Mouse (Mus musculus) adrenal gland, adult 8-10 months (tissue): Measurements from ENCODE around the gene Pdzk1. TPM values are rescaled to one million over a fixed set of nuclear protein-coding genes. Genes with fewer than 3 reads are reported as not detected.
A peak's percentile ranks its signal among the peaks of the same experiment; 100 is the strongest.

Experiments
- DNase-seq: peaks from one replicate; pipeline ENCODE4 v3.0.0; 2022
- total RNA-seq, 4 experiments: library from RNA; stranded (reverse); gene quantifications; 2 replicates each; pipeline ENCODE4 v1.2.4; 2022

The Pdzk1 gene
- total RNA-seq, 4 experiments from 2014 or later: 0.22 TPM; not detected in 3

GRCm38 (mm10) chr3:96902336-96902999 lies 73.4 kb downstream of the Pdzk1 start:
- DNase-seq: no peak

GRCm38 (mm10) chr3:96904393-96904792 lies 75.3 kb downstream of the Pdzk1 start, which contains the start of gene Gja5:
Gja5 (plus strand) TSS chr3:96904693.
- no peak for DNase-seq

GRCm38 (mm10) chr3:96904851-96905541 lies 75.9 kb downstream of the Pdzk1 start, which contains the start of gene Gpr89:
Gpr89 (minus strand) TSS chr3:96905346.
- peak; percentile 91 for DNase-seq

GRCm38 (mm10) chr3:96905592-96905991 lies 76.5 kb downstream of the Pdzk1 start:
- no peak for DNase-seq

Other genes starting within 250 kb of the Pdzk1 start
- 10 to 100 TPM; 35.7 to 54.5 (median 40.0) TPM for gene Polr3gl, start 235.1 kb upstream of the Pdzk1 start, total RNA-seq
- gene Ankrd34a, start 232.6 kb upstream of the Pdzk1 start, total RNA-seq: 1 to 10 TPM; 1.1 to 2.3 (median 1.7) TPM
- 10 to 100 TPM; 47.8 to 57.8 (median 54.5) TPM for gene Lix1l, start 228.1 kb upstream of the Pdzk1 start, total RNA-seq
- gene Rbm8a, start 199.4 kb upstream of the Pdzk1 start, total RNA-seq: 100 to 1,000 TPM in 1 of 4 experiments, 10 to 100 TPM in 3; 54.6 to 101 (median 71.7) TPM
- gene Pex11b, start 193.9 kb upstream of the Pdzk1 start, total RNA-seq: 10 to 100 TPM; 51.1 to 60.0 (median 56.2) TPM
- under 1 TPM; 0.32 to 0.80 (median 0.40) TPM for gene Gm42957, start 193.8 kb upstream of the Pdzk1 start, total RNA-seq
- gene Itga10, start 183.7 kb upstream of the Pdzk1 start, total RNA-seq: 1 to 10 TPM; 1.5 to 2.4 (median 1.8) TPM
- 1 to 10 TPM; 3.1 to 9.9 (median 5.0) TPM for gene Ankrd35, start 159.2 kb upstream of the Pdzk1 start, total RNA-seq
- 10 to 100 TPM; 27.3 to 38.0 (median 32.6) TPM for gene Pias3, start 132.9 kb upstream of the Pdzk1 start, total RNA-seq
- gene Nudt17, start 120.7 kb upstream of the Pdzk1 start, total RNA-seq: 1 to 10 TPM; 1.1 to 2.6 (median 1.6) TPM
- 10 to 100 TPM; 30.0 to 33.4 (median 31.1) TPM for gene Polr3c, start 101.7 kb upstream of the Pdzk1 start, total RNA-seq
- 10 to 100 TPM; 34.0 to 45.9 (median 39.5) TPM for gene Rnf115, start 101.6 kb upstream of the Pdzk1 start, total RNA-seq
- gene Cd160, start 67 bp downstream of the Pdzk1 start, total RNA-seq: under 1 TPM in 2 of 4 experiments, not detected in 2; 0.23 to 0.27 TPM
- 1 to 10 TPM; 1.0 to 2.6 (median 1.3) TPM for gene Gja5, start 75.4 kb downstream of the Pdzk1 start, total RNA-seq
- 10 to 100 TPM; 37.7 to 43.1 (median 41.9) TPM for gene Gpr89, start 76.1 kb downstream of the Pdzk1 start, total RNA-seq
- gene Gja8, start 96.7 kb downstream of the Pdzk1 start, total RNA-seq: not detected